Mouse (Mus musculus): ENCODE results near the gene Prune2.

DNA sequence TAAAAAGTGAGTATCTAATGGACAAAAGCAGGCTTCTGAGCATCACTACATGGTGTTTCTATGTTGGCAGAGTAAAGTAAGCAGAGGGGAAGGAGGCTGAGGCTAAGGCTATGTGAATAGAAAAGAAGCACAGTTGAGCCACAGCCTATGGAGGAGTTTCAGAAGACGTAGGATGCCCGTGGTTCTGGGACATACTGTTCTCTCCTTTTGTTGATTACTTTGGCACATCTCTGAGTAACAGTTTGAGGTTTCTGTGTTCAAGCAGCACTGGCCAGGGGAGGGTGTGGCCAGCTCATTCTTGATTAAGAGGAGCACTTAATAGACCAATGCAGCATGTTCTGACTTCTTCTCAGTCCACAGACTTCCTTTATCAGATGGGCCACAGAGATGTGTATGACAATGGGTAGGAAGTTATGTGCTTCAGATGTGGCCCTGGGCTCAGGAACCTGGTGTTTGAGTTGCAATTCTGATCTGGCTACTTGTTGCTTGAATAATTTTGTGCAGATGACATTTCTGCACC lies 7.1 kb upstream of the Prune2 start:
- TF ChIP-seq CTCF (IDR thresholded peaks at IDR 0.05) (no peak), POLR2A (IDR thresholded peaks at IDR 0.05; ENCODE audit: insufficient read depth, low read depth, low read length) (no peak)
